Mouse (Mus musculus) forebrain, embryonic 13.5 days (tissue): ENCODE data around the gene Ap1m2. TPM values are rescaled to one million over a fixed set of nuclear protein-coding genes. Genes with fewer than 3 reads are reported as not detected.

Source experiments
- ATAC-seq: fragments of 200-750 bp; cut with Nextera tagmentation; 2 replicates; pipeline ENCODE4 v1.8.0; 2017
- H3K27ac ChIP-seq: fragments of 300-500 bp; sonication (generic); 2 replicates; pipeline ENCODE4 v1.5.1; 2015; ENCODE audit warnings: inconsistent platforms, mild to moderate bottlenecking, moderate library complexity
- H3K27me3 ChIP-seq: fragments of 300-500 bp; sonication (generic); 2 replicates; pipeline ENCODE4 v1.6.1; 2015; ENCODE audit warnings: mild to moderate bottlenecking, inconsistent platforms
- H3K36me3 ChIP-seq: fragments of 300-500 bp; sonication (generic); 2 replicates; pipeline ENCODE4 v1.6.1; 2015; ENCODE audit warnings: mild to moderate bottlenecking, inconsistent platforms; ENCODE audit not compliant: poor library complexity, severe bottlenecking
- H3K4me1 ChIP-seq: fragments of 300-500 bp; sonication (generic); 2 replicates; pipeline ENCODE4 v1.6.1; 2015; ENCODE audit warnings: inconsistent platforms
- H3K4me2 ChIP-seq: fragments of 300-500 bp; sonication (generic); 2 replicates; pipeline ENCODE4 v1.6.1; 2015; ENCODE audit warnings: inconsistent platforms, mild to moderate bottlenecking, moderate library complexity
- H3K4me3 ChIP-seq: fragments of 300-500 bp; sonication (generic); 2 replicates; pipeline ENCODE4 v1.5.1; 2015; ENCODE audit warnings: mild to moderate bottlenecking, inconsistent platforms
- H3K9ac ChIP-seq: fragments of 300-500 bp; sonication (generic); 2 replicates; pipeline ENCODE4 v1.6.1; 2015; ENCODE audit warnings: mild to moderate bottlenecking, inconsistent platforms
- H3K9me3 ChIP-seq: fragments of 300-500 bp; sonication (generic); replicated peaks from 2 replicates; pipeline ENCODE4 v1.6.1; 2016; ENCODE audit warnings: inconsistent platforms
- WGBS: fragments of 180-500 bp; shearing (Covaris S2); methylation state at CpG from one replicate; pipeline ENCODE4 v1.1.7; 2015; 5-methylcytosine and 5-hydroxymethylcytosine counted together
- polyA plus RNA-seq: library from polyadenylated mRNA; unstranded; fragments of >200 nt; fragmentation: Nextera tagmentation; extraction: Ambion mirVana; gene quantifications from 2 replicates; pipeline ENCODE4 v1.2.1, GENCODE M21; 2015

The Ap1m2 gene
- 0.39 and 0.52 TPM in 2 replicates for polyA plus RNA-seq

DNA sequence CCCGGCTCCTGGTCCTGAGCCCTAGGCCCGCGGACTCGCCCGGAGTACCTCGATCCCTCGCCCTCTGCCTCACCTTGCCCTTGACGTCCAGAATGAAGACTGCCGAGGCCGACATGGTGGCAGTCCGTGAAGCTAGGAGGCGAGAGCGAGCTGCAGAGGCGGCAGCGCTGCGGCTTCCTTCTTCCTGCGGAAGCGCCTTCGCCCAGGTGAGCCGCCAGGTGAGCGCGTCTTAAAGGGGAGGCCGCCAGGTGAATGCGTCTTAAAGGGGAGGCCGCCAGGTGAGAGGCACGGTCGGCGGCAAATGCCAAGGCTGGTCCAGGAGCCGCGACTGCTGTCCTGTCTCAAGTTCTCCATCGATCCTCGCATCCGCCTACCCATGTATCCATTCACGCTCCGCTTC, at the start of gene Ap1m2:
Gene Ap1m2 (minus strand): TSS at position 204 of the 400 bp plus-strand sequence.
- no peak within 1 kb of the TSS for H3K9ac ChIP-seq
- no peaks in the 10 kb centered on the region for H3K36me3 ChIP-seq
- 0 out of 2 replicates have a peak within 1 kb of the TSS, but pooled peaks have one; percentile 1 for H3K4me2 ChIP-seq
- H3K4me3 ChIP-seq = no peak within 1 kb of the TSS
- peaks cover 18% of the 10 kb centered on the region for H3K27me3 ChIP-seq
- ATAC-seq = no peak
- 10% methylated on average over 35 of the region's 35 CpGs for WGBS
- H3K4me1 ChIP-seq = 0 out of 2 replicates have a peak, but pooled peaks cover 3% of the 10 kb centered on the region
- H3K27ac ChIP-seq = no peak within 1 kb of the TSS
- no peaks in the 10 kb centered on the region for H3K9me3 ChIP-seq

DNA sequence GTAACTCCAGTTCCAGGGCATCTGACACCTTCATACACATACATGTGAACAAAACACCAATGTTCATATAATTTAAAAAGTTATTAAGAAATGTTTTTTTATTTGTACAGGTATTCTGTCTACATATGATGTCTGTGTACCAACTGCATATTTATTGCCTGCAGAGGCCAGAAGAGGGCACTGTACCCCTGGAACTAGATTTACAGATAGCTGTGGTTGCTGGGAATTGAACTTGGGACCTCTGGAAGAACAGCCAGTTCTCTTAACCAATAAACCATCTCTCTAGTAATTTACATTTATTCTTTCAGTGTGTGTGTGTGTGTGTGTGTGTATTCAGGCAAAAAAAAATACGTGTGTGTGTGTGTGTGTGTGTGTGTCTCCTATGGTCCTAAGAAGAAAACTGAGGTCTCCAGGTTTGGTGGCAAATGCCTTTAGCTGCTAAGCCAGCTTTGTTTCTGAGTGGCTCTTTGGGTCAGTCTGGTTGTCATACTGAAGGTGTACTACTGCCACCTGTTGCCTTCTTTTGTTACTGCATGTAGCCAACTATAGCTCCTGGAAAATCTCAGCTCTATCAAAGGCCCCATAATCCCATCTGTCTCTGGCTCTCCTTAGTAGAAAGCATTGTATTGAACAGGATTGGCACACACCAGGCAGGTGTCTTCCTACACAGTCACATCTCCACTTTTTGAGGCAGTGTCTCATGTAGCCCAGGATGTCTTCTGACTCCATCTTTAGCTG, 45.0 kb upstream of the Ap1m2 start:
- Histone ChIP-seq H3K9ac (no peak overlapping the region), H3K9me3 (no peaks in the 10 kb centered on the region), H3K4me2 (no peak overlapping the region), H3K27me3 (peaks cover 19% of the 10 kb centered on the region), H3K36me3 (peaks cover 35% of the 10 kb centered on the region), H3K27ac (no peak overlapping the region), H3K4me1 (no peaks in the 10 kb centered on the region), H3K4me3 (no peak overlapping the region)
- ATAC-seq = peak; percentile 80
- WGBS = 0% methylated on average over 1 of the region's 1 CpGs

DNA sequence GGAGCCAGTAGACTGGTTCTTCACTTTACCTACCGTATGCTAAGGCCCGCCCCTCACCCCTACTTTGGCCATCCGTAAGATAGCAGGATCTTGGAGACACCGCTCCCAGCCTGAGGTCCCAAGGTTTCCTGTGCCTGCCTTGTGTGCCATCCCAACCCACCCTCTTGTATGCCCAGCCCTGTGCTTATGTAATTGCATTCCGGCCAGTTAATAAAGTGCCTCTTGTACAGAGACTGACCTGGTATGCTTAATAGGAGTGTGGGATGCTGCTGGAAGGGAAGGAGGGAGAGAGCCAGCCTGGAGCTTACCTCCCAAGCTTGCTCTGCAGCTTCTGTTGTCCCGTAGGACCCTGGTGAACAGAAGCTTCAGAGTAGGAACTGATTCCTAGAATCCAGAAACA, 42.7 kb upstream of the Ap1m2 start:
- Histone ChIP-seq H3K4me1 (no peaks in the 10 kb centered on the region), H3K27ac (no peak overlapping the region), H3K36me3 (peaks cover 54% of the 10 kb centered on the region), H3K4me2 (no peak overlapping the region), H3K27me3 (no peaks in the 10 kb centered on the region; the same call in 1 of the 2 replicates), H3K9ac (no peak overlapping the region), H3K4me3 (no peak overlapping the region), H3K9me3 (no peaks in the 10 kb centered on the region)
- 91% methylated on average over 6 of the region's 6 CpGs for WGBS
- no peak for ATAC-seq

DNA sequence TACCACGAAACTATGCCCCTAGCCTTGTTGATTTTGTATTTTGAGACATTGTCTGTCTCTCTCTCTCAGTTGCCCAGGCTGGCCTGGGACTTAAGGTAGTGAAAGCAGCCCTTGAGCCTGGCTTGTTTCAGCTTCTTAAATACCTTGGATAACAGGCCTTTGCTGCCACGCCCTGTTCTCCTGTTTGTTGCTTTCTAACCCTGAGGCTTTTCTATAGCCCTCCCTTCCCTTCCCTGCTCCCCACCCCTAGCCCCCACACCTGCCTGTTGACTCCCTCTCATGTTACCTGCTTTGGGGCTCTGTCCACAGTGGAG, 41.2 kb upstream of the Ap1m2 start:
- ATAC-seq = no peak
- Histone ChIP-seq H3K4me1 (no peaks in the 10 kb centered on the region), H3K27ac (no peak overlapping the region), H3K4me2 (no peak overlapping the region), H3K27me3 (no peaks in the 10 kb centered on the region), H3K4me3 (no peak overlapping the region), H3K9ac (0 out of 2 replicates have a peak overlapping the region, but pooled peaks have one; percentile 21), H3K9me3 (no peaks in the 10 kb centered on the region), H3K36me3 (peaks cover 63% of the 10 kb centered on the region)
- WGBS = 73% methylated on average over 2 of the region's 2 CpGs

DNA sequence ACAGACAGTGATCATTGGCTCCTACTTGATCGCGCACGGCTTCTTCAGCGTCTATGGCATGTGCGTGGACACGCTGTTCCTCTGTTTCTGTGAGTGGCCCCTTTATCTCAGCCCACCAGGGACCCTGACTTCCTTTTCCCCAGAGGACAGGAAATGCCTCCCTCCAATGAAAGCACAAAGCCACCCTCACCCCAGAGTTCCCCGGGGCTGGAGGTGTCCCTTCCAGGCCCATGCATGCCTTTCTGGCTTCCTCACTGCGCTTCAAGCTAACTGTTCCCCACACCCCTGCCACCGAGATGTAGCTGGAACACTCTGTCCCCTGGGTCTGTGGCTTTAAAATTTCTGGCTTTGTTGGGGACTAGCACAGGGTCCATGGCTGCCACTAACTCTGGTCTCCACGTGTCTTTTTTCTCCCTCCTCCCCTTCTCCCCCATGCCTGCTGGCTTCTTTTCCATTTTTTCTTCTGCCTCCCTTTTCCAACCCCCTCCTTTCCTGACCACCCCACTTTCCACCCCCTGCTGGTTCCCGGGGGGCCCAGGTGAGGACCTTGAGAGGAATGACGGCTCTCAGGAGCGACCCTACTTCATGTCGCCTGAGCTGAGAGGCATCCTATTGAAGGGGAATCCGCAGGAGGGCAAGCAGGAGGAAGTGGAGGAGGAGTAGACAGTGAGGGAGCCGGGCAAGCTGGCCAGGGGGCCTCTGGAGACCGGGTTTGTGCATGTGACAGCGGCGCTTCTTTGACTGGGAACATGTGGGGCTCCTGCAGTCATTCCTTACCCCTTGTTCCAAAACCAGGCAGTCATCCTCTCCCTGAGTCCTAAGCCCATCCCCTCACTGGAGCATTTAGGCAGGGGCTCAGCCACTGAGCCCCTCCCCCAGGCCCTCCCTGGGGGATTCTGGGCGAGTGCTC, 40.6 kb upstream of the Ap1m2 start:
- WGBS = 39% methylated on average over 20 of the region's 20 CpGs
- peaks cover 69% of the 10 kb centered on the region for H3K36me3 ChIP-seq
- H3K4me1 ChIP-seq = no peaks in the 10 kb centered on the region
- H3K4me2 ChIP-seq = no peak overlapping the region
- H3K27ac ChIP-seq = no peak overlapping the region
- H3K27me3 ChIP-seq = no peaks in the 10 kb centered on the region
- 0 out of 2 replicates have a peak overlapping the region, but pooled peaks have one; percentile 21 for H3K9ac ChIP-seq
- H3K4me3 ChIP-seq = no peak overlapping the region
- no peak for ATAC-seq
- H3K9me3 ChIP-seq = no peaks in the 10 kb centered on the region

DNA sequence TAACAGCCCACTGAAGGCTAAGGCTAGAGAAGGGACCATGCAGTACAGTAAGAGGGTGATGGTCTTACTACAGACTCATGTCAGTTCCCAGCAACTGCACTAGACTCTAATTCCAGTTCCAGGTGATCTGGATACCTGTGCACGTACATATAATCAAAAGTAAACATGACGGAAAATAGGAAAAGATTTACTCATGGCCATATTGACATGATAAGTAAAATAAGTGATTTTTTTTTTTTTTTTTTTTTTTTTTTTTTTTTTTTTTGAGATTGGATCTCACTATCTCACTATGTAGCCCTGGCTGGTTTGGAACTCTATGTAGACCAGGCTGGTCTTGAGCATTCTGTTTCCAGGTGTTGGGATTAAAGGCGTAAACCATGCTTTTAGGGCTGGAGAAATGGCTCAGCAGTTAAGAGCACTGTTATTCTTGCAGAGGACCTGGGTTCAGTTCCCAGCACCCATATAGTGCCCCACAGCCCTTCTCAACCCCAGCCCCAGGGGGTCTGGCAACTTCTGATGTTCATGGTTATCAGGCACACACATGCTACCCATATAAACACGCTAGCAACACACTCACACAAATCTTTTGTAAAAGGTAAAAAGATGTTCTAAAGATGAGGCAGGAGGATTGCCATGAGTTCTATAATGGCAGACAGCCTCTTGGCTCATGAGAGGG, 39.7 kb upstream of the Ap1m2 start:
- Histone ChIP-seq H3K27me3 (no peaks in the 10 kb centered on the region), H3K9me3 (no peaks in the 10 kb centered on the region), H3K4me2 (no peak overlapping the region), H3K4me1 (no peaks in the 10 kb centered on the region), H3K27ac (no peak overlapping the region), H3K4me3 (no peak overlapping the region), H3K36me3 (peaks cover 78% of the 10 kb centered on the region), H3K9ac (no peak overlapping the region)
- no peak for ATAC-seq
- WGBS = 98% methylated on average over 4 of the region's 4 CpGs

DNA sequence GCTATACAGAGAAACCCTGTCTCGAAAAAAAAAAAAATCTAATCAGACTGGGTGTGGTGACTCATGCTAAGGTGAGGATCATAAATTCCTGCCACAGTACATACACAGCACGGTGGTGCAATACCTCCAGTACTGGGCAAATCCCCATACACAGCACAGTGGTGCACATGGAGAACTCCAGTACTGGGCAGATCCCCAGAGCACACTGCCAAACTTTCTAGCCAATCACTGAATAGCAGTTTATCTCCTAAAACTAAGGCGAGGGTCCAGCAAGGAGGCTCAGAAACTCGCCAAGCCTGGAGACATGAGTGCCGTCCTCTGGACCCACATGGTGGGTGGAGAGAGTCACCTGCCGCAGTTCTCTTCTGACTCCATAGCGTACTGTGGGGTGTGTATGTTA, 39.0 kb upstream of the Ap1m2 start:
- no peak for ATAC-seq
- Histone ChIP-seq H3K4me2 (no peak overlapping the region), H3K9me3 (no peaks in the 10 kb centered on the region), H3K9ac (no peak overlapping the region), H3K4me3 (no peak overlapping the region), H3K36me3 (peaks cover 82% of the 10 kb centered on the region), H3K4me1 (no peaks in the 10 kb centered on the region), H3K27me3 (no peaks in the 10 kb centered on the region), H3K27ac (no peak overlapping the region)
- 91% methylated on average over 7 of the region's 7 CpGs for WGBS

DNA sequence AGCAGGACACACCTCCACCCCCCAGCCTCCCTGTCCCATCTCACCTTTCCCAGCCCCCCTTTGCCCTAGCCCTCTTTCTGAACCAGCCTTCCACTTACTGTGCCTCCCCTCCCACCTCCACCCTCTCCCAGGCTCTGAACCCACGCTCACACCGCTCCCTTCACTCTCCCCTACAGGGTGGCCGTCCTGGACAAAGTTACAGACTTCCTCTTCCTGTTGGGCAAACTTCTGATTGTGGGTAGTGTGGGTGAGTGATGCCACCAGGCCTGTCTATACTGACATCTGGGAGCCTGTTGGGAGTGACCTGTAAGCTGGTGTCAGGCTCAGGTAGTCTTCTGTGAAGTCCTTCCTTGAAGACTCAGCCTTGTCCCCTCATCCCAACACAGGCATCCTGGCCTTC, 36.0 kb upstream of the Ap1m2 start:
- H3K9ac ChIP-seq = no peak overlapping the region
- H3K27ac ChIP-seq = no peak overlapping the region
- no peak overlapping the region for H3K4me3 ChIP-seq
- ATAC-seq = no peak
- no peaks in the 10 kb centered on the region for H3K27me3 ChIP-seq
- no peak overlapping the region for H3K4me2 ChIP-seq
- no peaks in the 10 kb centered on the region for H3K4me1 ChIP-seq
- H3K36me3 ChIP-seq = peaks cover 77% of the 10 kb centered on the region
- 95% methylated on average over 3 of the region's 3 CpGs for WGBS
- no peaks in the 10 kb centered on the region for H3K9me3 ChIP-seq

DNA sequence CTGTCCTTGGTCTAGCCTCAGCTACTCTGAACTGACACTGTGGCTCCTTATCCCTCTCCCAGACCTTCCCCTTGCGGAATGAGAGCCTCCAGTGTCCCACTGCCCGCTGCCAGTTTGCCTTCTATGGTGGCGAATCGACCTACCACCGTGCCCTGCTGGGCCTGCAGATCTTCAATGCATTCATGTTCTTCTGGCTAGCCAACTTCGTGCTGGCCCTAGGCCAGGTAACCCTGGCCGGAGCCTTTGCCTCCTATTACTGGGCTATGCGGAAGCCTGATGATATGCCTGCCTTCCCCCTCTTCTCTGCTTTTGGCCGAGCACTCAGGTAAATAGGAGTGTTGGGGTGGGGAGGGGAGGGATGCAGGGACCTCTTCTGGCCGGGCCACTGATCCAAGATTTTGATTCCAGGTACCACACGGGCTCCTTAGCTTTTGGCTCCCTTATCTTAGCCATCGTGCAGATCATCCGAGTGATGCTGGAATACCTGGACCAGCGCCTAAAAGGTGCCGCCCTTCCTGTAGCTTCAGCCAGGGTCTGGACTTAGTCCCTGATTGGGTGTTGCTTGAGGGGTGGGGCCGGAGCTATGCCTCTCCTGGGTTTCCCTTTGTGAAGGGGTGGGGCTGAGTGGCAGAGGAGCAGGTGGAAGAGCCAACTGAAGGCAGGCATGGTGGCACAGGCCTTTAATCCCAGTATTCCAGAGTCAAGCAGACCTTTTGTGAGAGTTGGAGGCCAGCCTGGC, 34.7 kb upstream of the Ap1m2 start:
- Histone ChIP-seq H3K36me3 (peaks cover 78% of the 10 kb centered on the region), H3K27ac (no peak overlapping the region), H3K4me3 (no peak overlapping the region), H3K4me2 (no peak overlapping the region), H3K27me3 (no peaks in the 10 kb centered on the region), H3K9ac (peak overlapping the region; percentile 12; the same call in 1 of the 2 replicates), H3K9me3 (no peaks in the 10 kb centered on the region), H3K4me1 (no peaks in the 10 kb centered on the region)
- 74% methylated on average over 16 of the region's 16 CpGs for WGBS
- ATAC-seq = no peak

DNA sequence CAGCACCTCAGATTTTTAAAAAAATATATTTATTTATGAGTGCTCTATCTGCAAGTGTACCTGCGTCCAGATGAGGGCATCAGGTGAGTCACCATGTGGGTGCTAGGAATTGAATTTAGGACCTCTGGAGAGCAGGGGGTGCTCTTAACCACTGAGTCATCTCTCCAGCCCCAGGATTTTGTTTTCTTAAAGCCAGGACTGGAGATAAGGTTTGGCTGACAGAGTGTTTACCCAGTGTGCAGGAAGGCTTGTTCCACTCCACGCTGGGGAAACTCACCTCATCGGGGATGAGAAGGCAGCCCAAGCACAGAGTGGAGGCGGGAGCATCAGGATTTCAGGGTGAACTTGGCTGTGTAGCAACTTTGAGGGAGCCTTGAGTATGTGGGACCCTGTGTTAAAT, 28.3 kb upstream of the Ap1m2 start:
- no peaks in the 10 kb centered on the region for H3K9me3 ChIP-seq
- H3K4me1 ChIP-seq = peaks cover 3% of the 10 kb centered on the region; the same call in 1 of the 2 replicates
- H3K27me3 ChIP-seq = no peaks in the 10 kb centered on the region
- H3K4me3 ChIP-seq = no peak overlapping the region
- WGBS = 94% methylated on average over 4 of the region's 4 CpGs
- H3K27ac ChIP-seq = no peak overlapping the region
- no peak overlapping the region for H3K9ac ChIP-seq
- H3K36me3 ChIP-seq = peaks cover 47% of the 10 kb centered on the region
- ATAC-seq = no peak
- no peak overlapping the region for H3K4me2 ChIP-seq

DNA sequence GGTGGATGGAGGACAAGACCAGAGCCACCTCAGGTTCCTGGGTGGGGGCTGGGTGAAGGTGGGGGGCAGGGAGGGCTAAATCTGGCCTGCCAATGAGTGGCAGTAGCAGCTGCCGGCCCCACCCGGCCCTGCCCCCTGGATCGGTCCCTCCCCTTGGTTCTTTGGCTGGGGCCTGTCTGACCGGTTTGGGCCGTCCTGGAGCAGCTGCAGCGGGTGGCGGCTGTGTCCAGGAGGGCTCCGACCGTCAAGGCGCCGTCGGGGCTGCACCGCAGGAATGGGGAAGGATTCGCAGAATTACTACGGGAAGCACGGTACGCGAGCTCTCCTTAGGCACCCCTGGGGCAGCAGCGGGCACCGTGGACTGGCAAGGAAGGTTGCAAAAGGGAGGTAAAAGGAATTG, 25.5 kb upstream of the Ap1m2 start:
- H3K27ac ChIP-seq = no peak overlapping the region
- no peaks in the 10 kb centered on the region for H3K27me3 ChIP-seq
- H3K4me3 ChIP-seq = no peak overlapping the region
- no peak overlapping the region for H3K4me2 ChIP-seq
- no peak for ATAC-seq
- 18% methylated on average over 20 of the region's 20 CpGs for WGBS
- peaks cover 29% of the 10 kb centered on the region for H3K36me3 ChIP-seq
- no peaks in the 10 kb centered on the region for H3K9me3 ChIP-seq
- no peak overlapping the region for H3K9ac ChIP-seq
- H3K4me1 ChIP-seq = peaks cover 7% of the 10 kb centered on the region; the same call in 1 of the 2 replicates
